Mouse (Mus musculus) myocyte (in vitro differentiated cells): Measurements from ENCODE around the gene Klhl36. TPM values are rescaled to one million over a fixed set of nuclear protein-coding genes. Genes with fewer than 3 reads are reported as not detected.

Experiments
- H3K27me3 ChIP-seq: one replicate; pipeline ENCODE4 v1.6.1; 2011; ENCODE audit not compliant: control insufficient read depth, insufficient read depth, insufficient read length
- H3K36me3 ChIP-seq: one replicate; pipeline ENCODE4 v1.6.1; 2011; ENCODE audit not compliant: control insufficient read depth, insufficient read depth
- H3K4me2 ChIP-seq: one replicate; pipeline ENCODE4 v1.6.1; 2011; ENCODE audit warnings: low read depth, control low read depth
- H3K4me3 ChIP-seq: one replicate; pipeline ENCODE4 v1.5.1; 2011; ENCODE audit warnings: mild to moderate bottlenecking, control low read depth, moderate library complexity
- H3K79me2 ChIP-seq: one replicate; pipeline ENCODE4 v1.6.1; 2011; ENCODE audit not compliant: control insufficient read depth, insufficient read depth
- H3ac ChIP-seq: one replicate; pipeline ENCODE4 v1.6.1; 2011; ENCODE audit not compliant: control insufficient read depth, insufficient read length
- CEBPB ChIP-seq: IDR thresholded peaks from 2 replicates; pipeline ENCODE4 v1.6.1; 2011; ENCODE audit warnings: mild to moderate bottlenecking, moderate library complexity; ENCODE audit not compliant: poor library complexity, insufficient read depth, severe bottlenecking
- E2F4 ChIP-seq: IDR thresholded peaks from one replicate; pipeline ENCODE4 v1.6.1; 2011; ENCODE audit warnings: mild to moderate bottlenecking, control low read depth, moderate library complexity; ENCODE audit not compliant: insufficient read depth
- MAX ChIP-seq: IDR thresholded peaks from one replicate; pipeline ENCODE4 v1.6.1; 2011; ENCODE audit warnings: low read depth, mild to moderate bottlenecking, control low read depth
- MYOD1 ChIP-seq, 3 experiments: IDR thresholded peaks; one replicate each; pipeline ENCODE4 v1.6.1; 2011; ENCODE audit warnings: control low read depth in 2 of 3, low read depth in 2 of 3, mild to moderate bottlenecking in 2 of 3, moderate library complexity in 1 of 3; ENCODE audit not compliant: insufficient read length in 2 of 3, control insufficient read depth in 1 of 3
- MYOG ChIP-seq, 3 experiments: IDR thresholded peaks; one replicate each; pipeline ENCODE4 v1.6.1; 2011; ENCODE audit warnings: control low read depth in 2 of 3, low read depth in 2 of 3, mild to moderate bottlenecking in 2 of 3; ENCODE audit not compliant: insufficient read length in 2 of 3, control insufficient read depth in 1 of 3, insufficient read depth in 1 of 3
- POLR2A ChIP-seq: IDR thresholded peaks from one replicate; pipeline ENCODE4 v1.6.1; 2011; ENCODE audit warnings: low read depth, mild to moderate bottlenecking, control low read depth, moderate library complexity; ENCODE audit not compliant: insufficient read length
- POLR2AphosphoS2 ChIP-seq: IDR thresholded peaks from one replicate; pipeline ENCODE4 v1.6.1; 2011; ENCODE audit warnings: low read depth, control low read depth; ENCODE audit not compliant: insufficient read length
- REST ChIP-seq: IDR thresholded peaks from one replicate; pipeline ENCODE4 v1.6.1; 2011; ENCODE audit warnings: mild to moderate bottlenecking, control low read depth, moderate library complexity; ENCODE audit not compliant: insufficient read depth, insufficient read length
- SRF ChIP-seq: IDR thresholded peaks from one replicate; pipeline ENCODE4 v1.6.1; 2011; ENCODE audit warnings: low read depth; ENCODE audit not compliant: control insufficient read depth, insufficient read length
- TCF12 ChIP-seq: IDR thresholded peaks from one replicate; pipeline ENCODE4 v1.6.1; 2011; ENCODE audit warnings: mild to moderate bottlenecking, control low read depth; ENCODE audit not compliant: poor library complexity, insufficient read depth, severe bottlenecking
- TCF3 ChIP-seq: IDR thresholded peaks from one replicate; pipeline ENCODE4 v1.6.1; 2011; ENCODE audit warnings: low read depth, control low read depth; ENCODE audit not compliant: insufficient read length
- USF1 ChIP-seq: IDR thresholded peaks from one replicate; pipeline ENCODE4 v1.6.1; 2011; ENCODE audit warnings: low read depth, mild to moderate bottlenecking, control low read depth, moderate library complexity
- polyA plus RNA-seq: library from polyadenylated mRNA; unstranded; fragments of >200 nt; fragmentation: generic; extraction: Trizol; gene quantifications from one replicate; pipeline ENCODE4 v1.2.1, GENCODE M21; 2012; ENCODE audit warnings: missing spikeins

Gene Klhl36
- polyA plus RNA-seq, 1 experiment, result 4.0 TPM

GRCm38 (mm10) chr8:119916237-119916892, 54.3 kb downstream of the Klhl36 start:
- no peak overlapping the region for H3K4me3 ChIP-seq
- no peak for TF ChIP-seq POLR2AphosphoS2
- TF ChIP-seq MYOG (IDR thresholded peaks at IDR 0.05; ENCODE audit: control insufficient read depth in 1 of 3, insufficient read depth in 1 of 3, insufficient read length in 2 of 3, low read depth in 2 of 3), result no peak
- TF ChIP-seq USF1, result no peak
- TF ChIP-seq CEBPB, result no peak
- no peak for TF ChIP-seq REST
- no peak overlapping the region for H3K4me2 ChIP-seq
- H3K27me3 ChIP-seq, result no peaks in the 10 kb centered on the region
- H3ac ChIP-seq, result no peak overlapping the region
- peaks cover 97% of the 10 kb centered on the region for H3K79me2 ChIP-seq
- no peaks in the 10 kb centered on the region for H3K36me3 ChIP-seq

- Histone ChIP-seq H3ac (no peak overlapping the region), H3K36me3 (no peaks in the 10 kb centered on the region), H3K79me2 (peaks cover 97% of the 10 kb centered on the region), H3K4me2 (no peak overlapping the region), H3K4me3 (no peak overlapping the region), H3K27me3 (no peaks in the 10 kb centered on the region)
- TF ChIP-seq POLR2A, result no peak
- TF ChIP-seq REST, result no peak
- no peak for TF ChIP-seq USF1
- TF ChIP-seq TCF3, result no peak
- TF ChIP-seq MYOD1 (IDR thresholded peaks at IDR 0.05; ENCODE audit: control insufficient read depth in 1 of 3, insufficient read length in 2 of 3, low read depth in 2 of 3), result no peak
- no peak for TF ChIP-seq E2F4
- TF ChIP-seq POLR2AphosphoS2, result no peak
- TF ChIP-seq CEBPB, result no peak
- no peak for TF ChIP-seq MYOG (IDR thresholded peaks at IDR 0.05; ENCODE audit: control insufficient read depth in 1 of 3, insufficient read depth in 1 of 3, insufficient read length in 2 of 3, low read depth in 2 of 3)
- no peak for TF ChIP-seq TCF12
- no peak for TF ChIP-seq SRF
- TF ChIP-seq MAX, result no peak
These were observed 55.3 kb downstream of the Klhl36 start for GRCm38 (mm10) chr8:119917415-119917814.

GRCm38 (mm10) chr8:119918155-119918567, 56.1 kb downstream of the Klhl36 start:
- Histone ChIP-seq H3ac (no peak overlapping the region), H3K27me3 (no peaks in the 10 kb centered on the region), H3K36me3 (no peaks in the 10 kb centered on the region), H3K4me2 (no peak overlapping the region), H3K4me3 (no peak overlapping the region), H3K79me2 (peaks cover 96% of the 10 kb centered on the region)
- TF ChIP-seq TCF12 (no peak), MYOG (IDR thresholded peaks at IDR 0.05; ENCODE audit: control insufficient read depth in 1 of 3, insufficient read depth in 1 of 3, insufficient read length in 2 of 3, low read depth in 2 of 3) (no peak), USF1 (no peak), MYOD1 (IDR thresholded peaks at IDR 0.05; ENCODE audit: control insufficient read depth in 1 of 3, insufficient read length in 2 of 3, low read depth in 2 of 3) (no peak), E2F4 (no peak), MAX (no peak), POLR2AphosphoS2 (no peak), TCF3 (no peak), POLR2A (no peak), SRF (no peak), CEBPB (no peak), REST (no peak)

GRCm38 (mm10) chr8:119923259-119923658, 61.2 kb downstream of the Klhl36 start:
- no peaks in the 10 kb centered on the region for H3K36me3 ChIP-seq
- no peaks in the 10 kb centered on the region for H3K27me3 ChIP-seq
- H3ac ChIP-seq, result no peak overlapping the region
- H3K4me3 ChIP-seq, result no peak overlapping the region
- TF ChIP-seq CEBPB, result no peak
- TF ChIP-seq USF1, result no peak
- no peak for TF ChIP-seq E2F4
- TF ChIP-seq MYOG (IDR thresholded peaks at IDR 0.05; ENCODE audit: control insufficient read depth in 1 of 3, insufficient read depth in 1 of 3, insufficient read length in 2 of 3, low read depth in 2 of 3), result no peak
- TF ChIP-seq TCF12, result no peak
- no peak for TF ChIP-seq REST
- TF ChIP-seq TCF3, result no peak
- no peak for TF ChIP-seq MAX
- TF ChIP-seq POLR2A, result no peak
- H3K79me2 ChIP-seq, result peaks cover 97% of the 10 kb centered on the region
- H3K4me2 ChIP-seq, result no peak overlapping the region

- TF ChIP-seq SRF, result no peak
- TF ChIP-seq TCF3, result no peak
- no peak for TF ChIP-seq E2F4
- TF ChIP-seq TCF12, result no peak
- TF ChIP-seq POLR2A, result no peak
- TF ChIP-seq USF1, result no peak
- TF ChIP-seq REST, result no peak
- no peak for TF ChIP-seq CEBPB
- no peak for TF ChIP-seq MAX
- no peak for TF ChIP-seq MYOG (IDR thresholded peaks at IDR 0.05; ENCODE audit: control insufficient read depth in 1 of 3, insufficient read depth in 1 of 3, insufficient read length in 2 of 3, low read depth in 2 of 3)
- TF ChIP-seq POLR2AphosphoS2, result no peak
- TF ChIP-seq MYOD1 (IDR thresholded peaks at IDR 0.05; ENCODE audit: control insufficient read depth in 1 of 3, insufficient read length in 2 of 3, low read depth in 2 of 3), result no peak
- Histone ChIP-seq H3ac (no peak overlapping the region), H3K4me3 (no peak overlapping the region), H3K27me3 (no peaks in the 10 kb centered on the region), H3K79me2 (peaks cover 99% of the 10 kb centered on the region), H3K4me2 (no peak overlapping the region), H3K36me3 (no peaks in the 10 kb centered on the region)
These were observed 63.4 kb downstream of the Klhl36 start for GRCm38 (mm10) chr8:119925428-119925827.
